Mouse (Mus musculus) small intestine, adult 10 weeks (tissue): Measurements from ENCODE around the gene Klra6. TPM values are rescaled to one million over a fixed set of nuclear protein-coding genes. Genes with fewer than 3 reads are reported as not detected.

Experiments
- polyA plus RNA-seq: library from polyadenylated mRNA; stranded (reverse); fragments of 350-450 nt; fragmentation: Illumina TruSeq; extraction: RNeasy Lipid Tissue Mini Kit (QIAGEN cat#74804); gene quantifications from one replicate; pipeline ENCODE4 v1.2.3, GENCODE M21; 2014; ENCODE audit warnings: low replicate concordance

Klra6 gene
- not detected for polyA plus RNA-seq

DNA sequence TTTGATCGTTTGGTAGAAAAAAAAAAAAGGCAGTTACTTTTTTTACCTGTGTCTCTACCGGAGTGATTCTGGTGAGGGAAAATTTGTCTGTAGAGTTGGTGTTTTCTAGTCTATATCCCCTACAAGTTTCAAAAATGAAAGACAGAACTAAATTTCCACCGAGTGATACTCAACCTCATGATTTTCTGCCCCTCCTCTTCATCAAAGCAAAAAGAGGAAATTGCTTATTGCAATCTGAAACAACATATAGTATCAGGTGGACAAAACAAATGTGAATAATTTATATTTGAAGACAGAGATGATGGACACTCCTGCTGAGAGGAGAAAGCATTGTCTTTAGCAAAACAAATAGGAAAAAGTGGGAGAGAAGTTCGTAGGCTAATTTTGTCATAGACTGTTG, at the start of gene Klra6:
Klra6 (minus strand) TSS at position 101 of the 400 bp plus-strand sequence.

DNA sequence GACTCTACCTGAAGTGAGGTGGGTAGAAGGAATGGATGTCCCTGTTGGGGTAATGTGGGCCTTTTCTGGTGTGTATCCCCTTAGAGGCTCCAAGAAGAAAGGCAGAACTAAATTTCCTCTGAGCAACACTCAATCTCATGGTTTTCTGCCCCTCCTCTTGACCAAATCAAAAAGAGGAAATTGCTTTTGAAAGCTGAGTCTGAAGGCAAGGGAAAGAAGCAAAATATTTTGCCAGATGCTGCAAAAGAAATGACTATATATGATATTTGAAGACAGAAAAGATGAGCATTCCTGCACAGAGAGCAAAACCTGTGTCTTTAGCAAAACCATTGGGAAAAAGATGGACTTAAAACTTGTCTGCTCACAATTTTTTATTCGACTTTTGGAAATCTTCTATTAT, 40.4 kb upstream of the Klra6 start, which contains the start of gene Klra4:
Klra4 (minus strand) TSS at position 101 of the 400 bp plus-strand sequence.

Other genes starting within 250 kb of the Klra6 start
- 7.3 TPM for gene Gm156, start 242.7 kb downstream of the Klra6 start, polyA plus RNA-seq
- not detected for gene Gm17631, start 164.3 kb downstream of the Klra6 start, polyA plus RNA-seq
- 9.5 TPM for gene Klra17, start 150.3 kb downstream of the Klra6 start, polyA plus RNA-seq
- gene Klra5, start 109.3 kb downstream of the Klra6 start, polyA plus RNA-seq = 10.0 TPM
- gene Klra4, start 40.3 kb upstream of the Klra6 start, polyA plus RNA-seq = not detected
- 0.37 TPM for gene Klra8, start 102.9 kb upstream of the Klra6 start, polyA plus RNA-seq
- 0.33 TPM for gene Klra9, start 166.2 kb upstream of the Klra6 start, polyA plus RNA-seq
- gene Klra7, start 206.4 kb upstream of the Klra6 start, polyA plus RNA-seq = 0.56 TPM